Mouse (Mus musculus): ENCODE measurements at regions not wholly inside any gene's neighbourhood (a gene's known extent, or its start where the extent isn't known, plus 50 kb on each side); places are given as distances from the start of the nearest gene placed in this dataset.
"Not testable (repeated sequence)": the region's sequence is repeated elsewhere in the genome, so short reads cannot be mapped to it uniquely, and the experiment has no call there.

- no peak for DNase-seq (ENCODE audit: low read depth, low spot score)
These were observed 76.8 kb upstream of the Smg1 start for GRCm38 (mm10) chr7:118320307-118320706.

DNA sequence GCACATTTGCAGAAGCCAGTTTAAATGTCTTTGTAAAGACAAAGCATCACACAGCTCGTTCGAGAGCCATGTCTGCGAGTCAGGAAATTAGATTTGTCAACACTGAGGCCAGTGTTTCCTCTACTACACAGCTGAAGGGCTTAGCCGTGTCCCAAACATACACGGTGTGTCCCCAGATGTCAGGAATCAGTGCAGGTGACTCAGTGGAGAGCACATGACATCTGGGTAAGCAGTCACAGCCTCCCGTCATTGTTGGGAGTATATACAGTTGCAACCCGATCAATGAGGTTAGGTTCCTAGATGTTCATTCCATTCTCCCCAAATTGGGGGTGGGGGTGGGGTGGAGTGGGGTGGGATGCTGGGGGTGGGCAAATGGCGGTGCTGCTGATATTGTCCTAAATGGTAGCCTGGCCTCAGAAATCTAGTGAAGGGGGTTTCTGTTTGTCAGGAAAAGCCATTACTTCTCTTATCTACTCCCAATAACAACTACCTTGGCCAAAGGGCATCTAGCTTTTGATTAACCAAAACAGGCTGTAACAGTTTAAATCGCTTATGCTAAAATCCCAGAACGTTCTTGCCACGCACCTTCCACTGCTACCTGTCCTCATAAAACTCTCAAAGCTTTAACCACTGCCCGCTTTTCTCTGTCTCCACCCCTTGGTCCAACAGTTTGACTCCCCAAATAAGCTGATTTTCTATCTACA, 75.1 kb upstream of the Smg1 start:
- DNase-seq (ENCODE audit: low read depth, low spot score): no peak

GRCm38 (mm10) chr7:118314886-118315285, 71.4 kb upstream of the Smg1 start:
- DNase-seq (ENCODE audit: low read depth, low spot score): not testable (repeated sequence)

GRCm38 (mm10) chr7:118314228-118314658, 70.8 kb upstream of the Smg1 start:
- no peak for DNase-seq (ENCODE audit: low read depth, low spot score)

- no peak for DNase-seq (ENCODE audit: low read depth, low spot score)
These were observed 70.3 kb upstream of the Smg1 start for GRCm38 (mm10) chr7:118313818-118314217.

GRCm38 (mm10) chr7:118309733-118310132, 66.3 kb upstream of the Smg1 start:
- DNase-seq (ENCODE audit: low read depth, low spot score): no peak

GRCm38 (mm10) chr7:118308882-118309281, 65.4 kb upstream of the Smg1 start:
- no peak for DNase-seq (ENCODE audit: low read depth, low spot score)

DNA sequence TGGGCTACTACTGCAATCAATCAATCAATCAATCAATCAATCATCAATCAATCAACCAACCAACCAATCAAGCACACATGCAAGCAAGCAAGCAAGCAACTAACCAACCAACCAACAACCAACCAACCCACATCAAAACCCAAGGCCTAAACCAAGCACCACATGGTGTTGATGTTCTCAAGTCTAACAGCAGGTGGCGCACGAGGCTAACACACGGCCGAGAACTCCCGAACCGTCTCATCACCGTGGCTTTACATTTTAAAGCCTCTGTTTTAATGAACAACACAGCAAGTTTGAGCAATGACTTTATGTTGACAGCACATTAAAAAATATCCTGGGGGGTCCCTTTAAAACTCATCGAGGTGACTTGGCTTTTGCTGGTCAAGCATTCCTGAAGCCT, 61.3 kb upstream of the Smg1 start:
- peak; percentile 82 for DNase-seq (ENCODE audit: low read depth, low spot score)

GRCm38 (mm10) chr7:118304338-118304737, 60.9 kb upstream of the Smg1 start:
- no peak for DNase-seq (ENCODE audit: low read depth, low spot score)

DNA sequence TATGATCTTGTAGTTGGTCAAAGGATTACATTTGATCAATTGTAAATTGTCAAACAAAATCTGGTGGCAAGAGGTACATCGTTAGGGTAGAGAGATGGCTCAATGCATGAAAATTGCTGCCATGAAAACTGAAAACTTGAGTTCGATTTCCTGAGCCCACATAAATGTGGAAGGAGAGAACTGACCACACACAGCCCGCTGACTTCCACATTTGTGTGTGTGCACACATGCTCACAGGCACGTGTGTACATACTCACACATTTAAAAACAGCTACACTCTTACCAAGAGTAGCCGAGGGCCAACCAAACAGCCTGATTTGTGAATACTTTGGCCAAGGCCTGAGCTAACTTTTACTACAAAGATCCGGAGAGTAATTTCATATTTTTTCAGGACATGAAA, 60.5 kb upstream of the Smg1 start:
- DNase-seq (ENCODE audit: low read depth, low spot score): no peak

DNA sequence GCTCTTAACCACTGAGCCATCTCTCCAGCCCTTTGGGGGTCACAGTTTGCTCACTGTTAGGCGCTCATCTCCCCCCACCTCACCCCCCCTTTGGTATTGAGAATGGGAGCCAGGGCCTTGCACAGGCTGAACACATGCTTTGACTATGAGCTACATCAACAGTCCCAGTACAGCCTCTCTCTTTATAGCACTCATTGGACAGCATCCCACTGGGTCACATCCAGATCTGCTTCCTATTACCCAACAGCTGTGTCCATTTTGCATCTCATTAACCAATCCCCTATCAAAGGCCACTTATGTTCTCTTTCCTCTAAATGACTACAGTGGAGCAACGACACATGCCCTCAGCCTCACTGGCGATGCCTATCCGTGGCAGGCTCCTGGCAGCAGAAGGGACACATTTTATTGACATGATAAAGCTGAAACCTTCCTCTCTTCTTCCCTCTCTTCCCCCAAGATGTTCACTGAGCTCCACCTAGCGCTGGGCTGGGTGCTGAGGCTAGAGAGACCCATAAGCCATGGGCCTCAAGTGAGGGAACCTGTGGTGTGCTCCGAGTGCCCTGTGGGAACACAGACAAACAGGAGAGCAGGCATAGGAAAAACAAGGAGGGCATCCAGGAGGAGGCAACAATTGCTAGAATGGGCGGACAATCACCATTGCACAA, 57.3 kb upstream of the Smg1 start:
- DNase-seq (ENCODE audit: low read depth, low spot score): no peak

GRCm38 (mm10) chr7:118297613-118298012, 54.1 kb upstream of the Smg1 start:
- peak; percentile 70 for DNase-seq (ENCODE audit: low read depth, low spot score)

DNA sequence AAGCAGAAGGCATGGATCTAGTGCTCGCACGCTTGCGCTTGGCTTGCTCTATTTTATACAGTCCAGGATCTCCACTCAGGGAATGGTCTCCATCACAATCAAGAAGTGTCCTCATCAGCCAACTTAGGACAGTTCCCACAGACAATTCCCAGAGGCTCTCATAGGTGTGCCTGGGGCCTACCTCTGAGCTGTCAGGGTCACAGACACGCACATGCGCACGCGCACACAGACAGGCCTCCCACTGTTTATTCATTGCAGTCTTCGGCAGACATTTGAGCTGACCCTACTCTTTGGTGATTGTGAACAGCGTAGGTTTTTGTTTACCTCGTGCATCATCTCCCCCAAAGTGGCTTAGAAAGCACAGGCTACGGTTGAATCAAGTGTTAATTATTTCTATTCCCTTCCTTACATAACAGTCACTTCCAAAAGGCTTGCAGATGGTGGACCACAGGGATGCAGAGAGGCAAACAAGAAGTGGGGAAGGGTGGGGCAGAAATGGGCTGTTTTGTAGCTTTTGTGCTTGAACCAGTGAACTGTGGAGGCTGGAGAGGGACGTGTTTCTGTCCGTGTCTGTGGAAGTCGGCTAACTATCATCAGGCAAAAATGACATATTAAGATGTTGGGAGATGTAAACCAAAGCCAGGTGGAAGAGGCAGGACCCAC, 53.5 kb upstream of the Smg1 start:
- DNase-seq (ENCODE audit: low read depth, low spot score): no peak

- DNase-seq (ENCODE audit: low read depth, low spot score): no peak
These were observed 52.4 kb upstream of the Smg1 start for GRCm38 (mm10) chr7:118295855-118296254.

DNA sequence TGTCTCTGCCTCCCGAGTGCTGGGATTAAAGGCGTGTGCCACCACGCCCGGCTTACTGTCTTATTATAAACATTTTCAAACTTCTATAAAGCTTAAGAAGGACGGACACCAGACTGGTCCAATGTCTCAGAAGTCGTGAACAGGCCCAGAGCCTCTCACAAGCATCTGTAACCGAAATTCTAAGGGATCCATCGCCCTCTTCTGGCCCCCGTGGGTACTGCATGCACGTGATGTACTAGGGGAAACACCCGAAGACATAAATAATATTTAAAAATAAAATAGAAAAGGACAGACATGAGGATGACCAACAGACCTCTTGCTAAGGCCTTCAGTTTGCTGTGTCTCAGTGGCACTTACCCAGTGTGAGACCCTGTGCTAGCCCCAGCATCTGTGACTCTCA, 51.8 kb upstream of the Smg1 start:
- DNase-seq (ENCODE audit: low read depth, low spot score): peak; percentile 88

DNA sequence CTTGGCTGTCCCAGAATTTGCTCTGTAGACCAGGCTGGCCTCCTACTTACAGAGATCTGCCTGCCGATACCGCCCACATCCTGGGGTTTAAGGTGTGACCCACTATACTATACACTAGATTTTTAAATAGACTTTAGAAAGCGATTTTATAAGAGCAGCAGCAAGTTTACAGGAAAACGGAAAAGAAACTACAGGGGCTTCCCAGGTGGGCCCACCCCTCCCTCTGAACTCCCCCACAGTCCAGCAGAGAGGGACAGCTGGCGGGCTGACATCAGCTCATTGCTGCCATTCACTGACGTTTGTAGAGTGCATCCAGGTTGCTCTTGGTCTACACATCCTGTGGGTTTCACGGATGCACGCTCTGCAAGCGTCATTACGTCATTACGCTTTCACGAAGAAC, 51.2 kb upstream of the Smg1 start:
- peak; percentile 94 for DNase-seq (ENCODE audit: low read depth, low spot score)

Data from A20 (cell line).